In the genomic region with DNA sequence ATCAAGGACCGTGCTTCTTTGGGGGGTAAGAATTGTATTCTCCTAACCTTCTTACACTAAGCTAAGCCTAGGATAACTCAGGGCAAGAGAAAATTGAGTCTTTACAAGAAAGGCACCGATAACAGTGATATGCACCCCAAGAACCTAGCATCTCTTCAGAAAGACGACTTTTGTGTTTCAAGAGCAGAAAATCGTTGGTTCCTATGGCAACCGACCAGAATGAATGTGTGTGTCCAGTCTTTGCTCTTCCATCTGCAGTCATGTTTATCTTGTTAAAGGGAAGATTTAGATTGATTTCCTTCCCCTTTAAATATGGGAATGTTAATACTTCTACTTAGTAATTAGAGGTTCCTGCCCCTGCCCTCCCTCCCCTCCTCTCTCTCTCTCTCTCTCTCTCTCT, we compare ENCODE assay signal across 17 mouse cellular contexts. TPM values are rescaled to one million over a fixed set of nuclear protein-coding genes. Genes with fewer than 3 reads are reported as not detected.
A peak's percentile ranks its signal among the peaks of the same experiment; 100 is the strongest.
DNase-seq lines count a peak whose midpoint lies in the region; ATAC-seq and TF ChIP-seq lines count a peak whose summit lies in the region.
"Had no signal": no experiment of that assay in that cellular context is flagged by ENCODE, and none has a peak within 500 bp of the region (broad histone marks: within the 10 kb centered on the region; RNA-seq: fewer than 3 reads in every experiment).

No protein-coding gene starts in this region.

- peak overlapping the region; percentile 22 for H3K27ac ChIP-seq in liver, embryonic 14.5 days
- H3K27ac ChIP-seq in liver, embryonic 11.5 days (ENCODE audit: low read depth, low read length) = no peak overlapping the region
- H3K27ac ChIP-seq in forebrain, postnatal 0 days (ENCODE audit: low read depth, low read length) = peak overlapping the region; percentile 45; the same call in 1 of the 2 replicates
- H3K27ac ChIP-seq in hindbrain, embryonic 14.5 days = peak overlapping the region; percentile 46; the same call in 1 of the 2 replicates
- H3K27ac ChIP-seq in midbrain, embryonic 15.5 days = peak overlapping the region; percentile 69
- no peak overlapping the region for H3K27ac ChIP-seq in intestine, embryonic 16.5 days (ENCODE audit: low read length)
- H3K27ac ChIP-seq: embryonic facial prominence, embryonic 12.5 days; limb, embryonic 12.5 days; lung, embryonic 15.5 days had no signal

- TF ChIP-seq EP300 in liver, embryonic 14.5 days (IDR thresholded peaks at IDR 0.05; ENCODE audit: low read depth) = no peak

- ATAC-seq in liver, embryonic 14.5 days (ENCODE audit: insufficient read depth) = no peak
- ATAC-seq in liver, embryonic 11.5 days (replicated peaks; ENCODE audit: low FRiP score) = no peak
- peak; percentile 30; the same call in 1 of the 2 replicates for ATAC-seq in forebrain, postnatal 0 days
- no peak for ATAC-seq in hindbrain, embryonic 14.5 days (ENCODE audit: low FRiP score)
- ATAC-seq in midbrain, embryonic 15.5 days (replicated peaks) = no peak; the same call in 1 of the 2 replicates
- ATAC-seq in intestine, embryonic 16.5 days = no peak

- H3K4me3 ChIP-seq in liver, embryonic 14.5 days (ENCODE audit: insufficient read depth in 1 of 2, low read depth in 2 of 2, low read length in 2 of 2) = no peak overlapping the region
- no peak overlapping the region for H3K4me3 ChIP-seq in liver, embryonic 11.5 days (ENCODE audit: low read depth, low read length)
- H3K4me3 ChIP-seq in forebrain, postnatal 0 days (ENCODE audit: low read depth, low read length) = no peak overlapping the region
- H3K4me3 ChIP-seq in hindbrain, embryonic 14.5 days (replicated peaks; ENCODE audit: low read length) = no peak overlapping the region
- no peak overlapping the region for H3K4me3 ChIP-seq in midbrain, embryonic 15.5 days
- no peak overlapping the region for H3K4me3 ChIP-seq in intestine, embryonic 16.5 days (ENCODE audit: low read length)
- H3K4me3 ChIP-seq: embryonic facial prominence, embryonic 12.5 days; limb, embryonic 12.5 days; lung, embryonic 15.5 days had no signal

- 70% methylated on average over 5 of the region's 5 CpGs for WGBS in liver, embryonic 14.5 days (ENCODE audit: insufficient replicate concordance)
- WGBS in liver, embryonic 11.5 days = 82% methylated on average over 5 of the region's 5 CpGs
- WGBS in forebrain, postnatal 0 days = 47% methylated on average over 5 of the region's 5 CpGs
- WGBS in hindbrain, embryonic 14.5 days = 35% methylated on average over 5 of the region's 5 CpGs
- WGBS in midbrain, embryonic 15.5 days = 31% methylated on average over 5 of the region's 5 CpGs
- 55% methylated on average over 5 of the region's 5 CpGs for WGBS in intestine, embryonic 16.5 days

- H3K27me3 ChIP-seq in liver, embryonic 14.5 days (ENCODE audit: control insufficient read depth, insufficient read depth, low read length) = no peaks in the 10 kb centered on the region
- no peaks in the 10 kb centered on the region for H3K27me3 ChIP-seq in liver, embryonic 11.5 days (replicated peaks; ENCODE audit: control insufficient read depth, insufficient read depth, low read length)
- no peaks in the 10 kb centered on the region for H3K27me3 ChIP-seq in forebrain, postnatal 0 days (ENCODE audit: insufficient read depth, low read length)
- no peaks in the 10 kb centered on the region for H3K27me3 ChIP-seq in hindbrain, embryonic 14.5 days (ENCODE audit: control insufficient read depth, insufficient read depth, low read length)
- H3K27me3 ChIP-seq in midbrain, embryonic 15.5 days (replicated peaks) = no peaks in the 10 kb centered on the region
- H3K27me3 ChIP-seq in intestine, embryonic 16.5 days (replicated peaks; ENCODE audit: control insufficient read depth, insufficient read depth, low read length) = no peaks in the 10 kb centered on the region
- H3K27me3 ChIP-seq: embryonic facial prominence, embryonic 12.5 days; limb, embryonic 12.5 days; lung, embryonic 15.5 days had no signal

- H3K4me1 ChIP-seq in liver, embryonic 14.5 days (replicated peaks; ENCODE audit: control insufficient read depth in 2 of 2, insufficient read depth in 2 of 2, low read length in 1 of 2) = peaks cover 35 to 50% of the 10 kb centered on the region in 2 experiments
- peaks cover 8% of the 10 kb centered on the region; the same call in 1 of the 2 replicates for H3K4me1 ChIP-seq in liver, embryonic 11.5 days (replicated peaks; ENCODE audit: control insufficient read depth, insufficient read depth, low read length)
- H3K4me1 ChIP-seq in forebrain, postnatal 0 days (ENCODE audit: insufficient read depth) = peaks cover 10% of the 10 kb centered on the region; the same call in 1 of the 2 replicates
- peaks cover 17% of the 10 kb centered on the region for H3K4me1 ChIP-seq in hindbrain, embryonic 14.5 days (replicated peaks; ENCODE audit: control insufficient read depth, insufficient read depth, low read length)
- peaks cover 20% of the 10 kb centered on the region for H3K4me1 ChIP-seq in midbrain, embryonic 15.5 days
- 0 out of 2 replicates have a peak, but pooled peaks cover 7% of the 10 kb centered on the region for H3K4me1 ChIP-seq in intestine, embryonic 16.5 days (ENCODE audit: control insufficient read depth, insufficient read depth, low read length)
- H3K4me1 ChIP-seq: embryonic facial prominence, embryonic 12.5 days; lung, embryonic 15.5 days had no signal

- no peaks in the 10 kb centered on the region for H3K9me3 ChIP-seq in liver, embryonic 14.5 days (ENCODE audit: control insufficient read depth, low read length)
- H3K9me3 ChIP-seq in liver, embryonic 11.5 days (ENCODE audit: control insufficient read depth, low read length) = no peaks in the 10 kb centered on the region
- H3K9me3 ChIP-seq in forebrain, postnatal 0 days (ENCODE audit: low read length) = no peaks in the 10 kb centered on the region
- H3K9me3 ChIP-seq in hindbrain, embryonic 14.5 days (ENCODE audit: control insufficient read depth, low read length) = no peaks in the 10 kb centered on the region
- no peaks in the 10 kb centered on the region for H3K9me3 ChIP-seq in midbrain, embryonic 15.5 days
- no peaks in the 10 kb centered on the region for H3K9me3 ChIP-seq in intestine, embryonic 16.5 days (ENCODE audit: control insufficient read depth, low read length)
- H3K9me3 ChIP-seq: embryonic facial prominence, embryonic 12.5 days; lung, embryonic 15.5 days had no signal

- H3K9ac ChIP-seq in liver, embryonic 14.5 days (replicated peaks) = no peak overlapping the region
- no peak overlapping the region for H3K9ac ChIP-seq in liver, embryonic 11.5 days (ENCODE audit: low read depth, low read length)
- H3K9ac ChIP-seq in forebrain, postnatal 0 days = no peak overlapping the region
- no peak overlapping the region for H3K9ac ChIP-seq in hindbrain, embryonic 14.5 days
- H3K9ac ChIP-seq in midbrain, embryonic 15.5 days = no peak overlapping the region
- H3K9ac ChIP-seq in intestine, embryonic 16.5 days (ENCODE audit: low read depth, low read length) = no peak overlapping the region
- H3K9ac ChIP-seq: embryonic facial prominence, embryonic 12.5 days; limb, embryonic 12.5 days; lung, embryonic 15.5 days had no signal

- TF ChIP-seq CTCF in liver, embryonic 14.5 days (IDR thresholded peaks at IDR 0.05; ENCODE audit: low read depth) = no peak
- no peak for TF ChIP-seq CTCF in forebrain, postnatal 0 days (IDR thresholded peaks at IDR 0.05; ENCODE audit: low read depth)

- no peaks in the 10 kb centered on the region; the same call in 1 of the 2 replicates for H3K36me3 ChIP-seq in liver, embryonic 14.5 days (replicated peaks; ENCODE audit: control insufficient read depth, insufficient read depth, low read depth)
- peaks cover 2% of the 10 kb centered on the region; the same call in 1 of the 2 replicates for H3K36me3 ChIP-seq in liver, embryonic 11.5 days (ENCODE audit: control insufficient read depth, insufficient read depth, low read length)
- H3K36me3 ChIP-seq in forebrain, postnatal 0 days (ENCODE audit: insufficient read depth) = no peaks in the 10 kb centered on the region
- H3K36me3 ChIP-seq in hindbrain, embryonic 14.5 days (replicated peaks; ENCODE audit: control insufficient read depth, insufficient read depth) = no peaks in the 10 kb centered on the region
- no peaks in the 10 kb centered on the region for H3K36me3 ChIP-seq in midbrain, embryonic 15.5 days (replicated peaks)
- H3K36me3 ChIP-seq in intestine, embryonic 16.5 days (ENCODE audit: control insufficient read depth, insufficient read depth, low read length) = no peaks in the 10 kb centered on the region
- H3K36me3 ChIP-seq: lung, embryonic 15.5 days had no signal

- H3K4me2 ChIP-seq in liver, embryonic 14.5 days (ENCODE audit: low read depth) = no peak overlapping the region
- H3K4me2 ChIP-seq in liver, embryonic 11.5 days = no peak overlapping the region
- no peak overlapping the region for H3K4me2 ChIP-seq in forebrain, postnatal 0 days (ENCODE audit: low read depth)
- H3K4me2 ChIP-seq in hindbrain, embryonic 14.5 days (replicated peaks) = no peak overlapping the region; the same call in 1 of the 2 replicates
- peak overlapping the region; percentile 8; the same call in 1 of the 2 replicates for H3K4me2 ChIP-seq in midbrain, embryonic 15.5 days
- H3K4me2 ChIP-seq in intestine, embryonic 16.5 days (ENCODE audit: low read depth, low read length) = no peak overlapping the region
- H3K4me2 ChIP-seq: embryonic facial prominence, embryonic 12.5 days; limb, embryonic 12.5 days; lung, embryonic 15.5 days had no signal

- no peak for DNase-seq in liver, embryonic 14.5 days (ENCODE audit: low read depth in 3 of 3, low spot score in 3 of 3)
- no peak for DNase-seq in liver, embryonic 11.5 days (ENCODE audit: low spot score)
- DNase-seq in forebrain, postnatal 0 days = no peak
- peak; percentile 49 for DNase-seq in hindbrain, embryonic 14.5 days (ENCODE audit: low spot score)
- no peak for DNase-seq in embryo, embryonic 11 days
- no peak for DNase-seq in adrenal gland, postnatal 36 days
- DNase-seq: cerebellum, adult 18-20 months; heart, adult 18-20 months; kidney, adult 2 months; kidney, postnatal 25 days; layer of hippocampus, adult 9-11 months; thymus, adult 2 months had no signal

RNA-seq across cellular contexts. Expression of a gene that starts 27.1 kb away (rescaled TPM):
- polyA plus RNA-seq in liver, embryonic 14.5 days (2012; rRNA removed) = 5.0 and 7.7 TPM in 2 replicates
- 4.3 and 5.2 TPM in 2 replicates for polyA plus RNA-seq in liver, embryonic 14.5 days (2014; fragmentation: Nextera tagmentation; extraction: Ambion mirVana)
- 8.9 and 10.8 TPM in 2 replicates for polyA plus RNA-seq in liver, embryonic 11.5 days (2014; fragmentation: Nextera tagmentation; extraction: Ambion mirVana)
- 86.2 and 87.4 TPM in 2 replicates for total RNA-seq in forebrain, postnatal 0 days (2014; rRNA removed)
- polyA plus RNA-seq in forebrain, postnatal 0 days (2015; fragmentation: Nextera tagmentation; extraction: Ambion mirVana) = 47.6 and 63.6 TPM in 2 replicates
- 51.0 and 56.9 TPM in 2 replicates for polyA plus RNA-seq in hindbrain, embryonic 14.5 days (2014; fragmentation: Nextera tagmentation; extraction: Ambion mirVana)
- 71.4 and 79.5 TPM in 2 replicates for polyA plus RNA-seq in midbrain, embryonic 15.5 days (2015; fragmentation: Nextera tagmentation; extraction: Ambion mirVana)
- 10.6 and 11.1 TPM in 2 replicates for polyA plus RNA-seq in intestine, embryonic 16.5 days (2015; fragmentation: Nextera tagmentation; extraction: Ambion mirVana)
- total RNA-seq in adrenal gland, postnatal 36 days (2021) = 10 to 100 TPM in 1 of 2 experiments, 1 to 10 TPM in 1; 6.4 to 15.6 TPM

Comparison
In these comparisons a context has a peak if more than half of its experiments do, and no peak if none do; other contexts are left out.
1. H3K27ac ChIP-seq: peak in liver, embryonic 14.5 days (single experiment), forebrain, postnatal 0 days (single experiment), hindbrain, embryonic 14.5 days (single experiment) and midbrain, embryonic 15.5 days (single experiment); none in liver, embryonic 11.5 days (single experiment) and intestine, embryonic 16.5 days (single experiment).